Mouse (Mus musculus): ENCODE results near the gene Sltm. TPM values are rescaled to one million over a fixed set of nuclear protein-coding genes. Genes with fewer than 3 reads are reported as not detected.

Gene Sltm
- total and polyA plus RNA-seq, 3 experiments: 37.6 to 94.5 (median 42.4) TPM

DNA sequence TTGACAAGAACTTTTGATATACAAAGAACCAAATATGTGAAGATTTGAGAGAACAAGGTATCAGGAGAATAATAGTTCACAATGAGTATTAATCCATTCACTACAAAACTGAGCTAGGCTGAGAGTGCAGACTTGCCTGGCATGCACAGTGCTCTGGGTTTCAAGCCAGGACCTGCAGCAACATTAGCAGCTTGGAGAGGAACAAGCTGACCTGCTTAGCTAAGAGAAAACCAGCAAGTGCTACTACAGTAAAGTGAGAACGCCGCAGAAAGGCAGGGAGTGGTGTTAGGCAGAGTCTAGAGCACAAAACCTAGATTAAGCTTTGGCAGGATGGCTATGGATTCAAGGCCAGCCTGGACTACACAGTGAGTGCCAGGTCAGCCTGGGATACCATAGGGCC, 87.2 kb downstream of the Sltm start:
- Histone ChIP-seq H3K36me3 (replicated peaks in 1 of 2; ENCODE audit: control insufficient read depth in 1 of 2, insufficient read depth in 1 of 2, low read length in 1 of 2) (peaks cover 0 to 22% of the 10 kb centered on the region in 2 experiments), H3K4me2 (ENCODE audit: insufficient read depth, low read depth, poor library complexity, severe bottlenecking) (no peak overlapping the region), H3K9me3 (replicated peaks; ENCODE audit: low read length) (no peaks in the 10 kb centered on the region), H3K79me2 (replicated peaks; ENCODE audit: control insufficient read depth, extremely low read depth, insufficient read depth, poor library complexity, severe bottlenecking) (no peaks in the 10 kb centered on the region), H3K4me1 (ENCODE audit: control insufficient read depth in 1 of 2, insufficient read depth in 2 of 2) (peaks cover 0 to 44% of the 10 kb centered on the region in 2 experiments; a peak in 2 of 4 replicates), H3K9ac (ENCODE audit: insufficient read depth, low read depth) (no peak overlapping the region), H3K27me3 (replicated peaks) (no peaks in the 10 kb centered on the region), H3K4me3 (replicated peaks in 1 of 3; ENCODE audit: low read depth in 2 of 3, low read length in 2 of 3, poor library complexity in 1 of 3) (no peak overlapping the region), H3K27ac (ENCODE audit: insufficient read depth, low read depth) (no peak overlapping the region)
- dilution Hi-C loops (cut with MboI; ENCODE audit: extremely low pct_ligation_motif_present, extremely low pct_unique_long_range_greater_than_20kb, low sequenced_read_pairs) (no loop called here), in situ Hi-C loops (cut with MboI; ENCODE audit: low pct_ligation_motif_present, low pct_unique_long_range_greater_than_20kb, low sequenced_read_pairs) (no loop called here)
- TF ChIP-seq HCFC1 (IDR thresholded peaks at IDR 0.05; ENCODE audit: low read depth, low read length) (no peak), USF1 (IDR thresholded peaks at IDR 0.05; ENCODE audit: low read depth, low read length) (no peak), ZKSCAN1 (IDR thresholded peaks at IDR 0.05; ENCODE audit: borderline replicate concordance, low read depth, low read length) (no peak), CTCF (conservative IDR thresholded peaks at IDR 0.05 in 1 of 2, IDR thresholded peaks at IDR 0.05 in 1 of 2; ENCODE audit: low read depth in 2 of 2, low read length in 2 of 2) (no peak), RAD21 (IDR thresholded peaks at IDR 0.05; ENCODE audit: low read depth, low read length) (no peak)
- DNase-seq (ENCODE audit: extremely low read depth): no peak

DNA sequence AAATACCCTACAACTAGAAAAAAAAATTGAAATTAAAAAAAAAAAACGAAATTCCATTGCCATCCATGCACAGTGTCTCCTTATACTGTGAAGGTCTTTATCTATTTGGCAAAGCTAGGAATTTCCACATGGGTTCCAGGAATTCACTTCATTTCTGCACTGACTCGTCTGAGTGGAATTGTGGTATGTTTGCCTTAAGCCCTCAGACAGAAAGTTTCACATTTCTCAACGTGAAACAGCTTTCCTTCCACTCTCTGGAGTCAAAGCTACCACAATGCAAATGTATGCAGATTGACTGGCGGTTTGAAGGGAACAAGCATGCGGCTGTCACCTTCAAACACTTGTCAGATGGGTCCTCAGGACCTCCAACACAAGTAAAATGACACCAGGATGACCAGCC, 89.1 kb downstream of the Sltm start:
- Histone ChIP-seq H3K9ac (ENCODE audit: insufficient read depth, low read depth) (no peak overlapping the region), H3K79me2 (replicated peaks; ENCODE audit: control insufficient read depth, extremely low read depth, insufficient read depth, poor library complexity, severe bottlenecking) (no peaks in the 10 kb centered on the region), H3K27ac (ENCODE audit: insufficient read depth, low read depth) (no peak overlapping the region), H3K27me3 (replicated peaks) (no peaks in the 10 kb centered on the region), H3K4me1 (ENCODE audit: control insufficient read depth in 1 of 2, insufficient read depth in 2 of 2) (peaks cover 0 to 32% of the 10 kb centered on the region in 2 experiments; a peak in 2 of 4 replicates), H3K36me3 (replicated peaks in 1 of 2; ENCODE audit: control insufficient read depth in 1 of 2, insufficient read depth in 1 of 2, low read length in 1 of 2) (peaks cover 0 to 14% of the 10 kb centered on the region in 2 experiments), H3K4me2 (ENCODE audit: insufficient read depth, low read depth, poor library complexity, severe bottlenecking) (peak overlapping the region; percentile 60; the same call in 1 of the 2 replicates), H3K4me3 (replicated peaks in 1 of 3; ENCODE audit: low read depth in 2 of 3, low read length in 2 of 3, poor library complexity in 1 of 3) (no peak overlapping the region), H3K9me3 (replicated peaks; ENCODE audit: low read length) (no peaks in the 10 kb centered on the region)
- peak; percentile 79 for DNase-seq (ENCODE audit: extremely low read depth)
- dilution Hi-C loops (cut with MboI; ENCODE audit: extremely low pct_ligation_motif_present, extremely low pct_unique_long_range_greater_than_20kb, low sequenced_read_pairs) (no loop called here), in situ Hi-C loops (cut with MboI; ENCODE audit: low pct_ligation_motif_present, low pct_unique_long_range_greater_than_20kb, low sequenced_read_pairs) (no loop called here)
- peak; percentile 88 for TF ChIP-seq MAX (IDR thresholded peaks at IDR 0.05; ENCODE audit: low read length)
- TF ChIP-seq MYC (IDR thresholded peaks at IDR 0.05; ENCODE audit: low read depth, low read length): peak; percentile 90
- no peak for TF ChIP-seq PAX5 (IDR thresholded peaks at IDR 0.05; ENCODE audit: low read length)
- TF ChIP-seq RCOR1 (conservative IDR thresholded peaks at IDR 0.05; ENCODE audit: low read depth, low read length): no peak
- TF ChIP-seq GABPA (IDR thresholded peaks at IDR 0.05; ENCODE audit: insufficient replicate concordance, low read depth, low read length): no peak
- TF ChIP-seq ELF1 (IDR thresholded peaks at IDR 0.05; ENCODE audit: low read depth, low read length): no peak
- no peak for TF ChIP-seq RAD21 (IDR thresholded peaks at IDR 0.05; ENCODE audit: low read depth, low read length)
- no peak for TF ChIP-seq ZC3H11A (IDR thresholded peaks at IDR 0.05; ENCODE audit: low read depth, low read length)
- no peak for TF ChIP-seq HCFC1 (IDR thresholded peaks at IDR 0.05; ENCODE audit: low read depth, low read length)
- peak; percentile 92 for TF ChIP-seq MXI1 (IDR thresholded peaks at IDR 0.05; ENCODE audit: low read depth, low read length)
- no peak for TF ChIP-seq JUN (IDR thresholded peaks at IDR 0.05; ENCODE audit: insufficient read depth, low read depth, low read length)
- TF ChIP-seq MAFK (IDR thresholded peaks at IDR 0.05; ENCODE audit: insufficient replicate concordance, low read length): 0 out of 2 replicates have a peak, but pooled peaks have one; percentile 11
- TF ChIP-seq IRF4 (IDR thresholded peaks at IDR 0.05; ENCODE audit: low read depth, low read length): peak; percentile 77
- TF ChIP-seq ZNF384 (IDR thresholded peaks at IDR 0.05; ENCODE audit: low read depth, low read length): peak; percentile 64
- peak; percentile 77 for TF ChIP-seq SIN3A (IDR thresholded peaks at IDR 0.05; ENCODE audit: low read length)
- 0 out of 2 replicates have a peak, but pooled peaks have one; percentile 39 for TF ChIP-seq MAZ (IDR thresholded peaks at IDR 0.05; ENCODE audit: low read depth, low read length)
- peak; percentile 82 for TF ChIP-seq EP300 (IDR thresholded peaks at IDR 0.05; ENCODE audit: low read length)
- peak; percentile 58; the same call in 1 of the 2 replicates for TF ChIP-seq JUND (conservative IDR thresholded peaks at IDR 0.05; ENCODE audit: low read depth, low read length)
- no peak for TF ChIP-seq ZKSCAN1 (IDR thresholded peaks at IDR 0.05; ENCODE audit: borderline replicate concordance, low read depth, low read length)
- TF ChIP-seq UBTF (IDR thresholded peaks at IDR 0.05; ENCODE audit: low read depth, low read length): no peak
- TF ChIP-seq NELFE (IDR thresholded peaks at IDR 0.05; ENCODE audit: low read depth, low read length): no peak
- no peak for TF ChIP-seq POLR2A (IDR thresholded peaks at IDR 0.05; ENCODE audit: low read depth, low read length)
- TF ChIP-seq USF1 (IDR thresholded peaks at IDR 0.05; ENCODE audit: low read depth, low read length): no peak
- TF ChIP-seq KAT2A (IDR thresholded peaks at IDR 0.05; ENCODE audit: insufficient replicate concordance, low read length): no peak
- TF ChIP-seq NRF1 (IDR thresholded peaks at IDR 0.05; ENCODE audit: low read depth, low read length): no peak
- TF ChIP-seq TBP (conservative IDR thresholded peaks at IDR 0.05; ENCODE audit: low read depth, low read length): no peak
- no peak for TF ChIP-seq CHD2 (IDR thresholded peaks at IDR 0.05; ENCODE audit: low read length)
- no peak for TF ChIP-seq ZMIZ1 (IDR thresholded peaks at IDR 0.05; ENCODE audit: low read depth, low read length)
- 0 out of 2 replicates have a peak, but pooled peaks have one; percentile 28 for TF ChIP-seq TCF12 (IDR thresholded peaks at IDR 0.05; ENCODE audit: low read depth, low read length)
- no peak for TF ChIP-seq CTCF (conservative IDR thresholded peaks at IDR 0.05 in 1 of 2, IDR thresholded peaks at IDR 0.05 in 1 of 2; ENCODE audit: low read depth in 2 of 2, low read length in 2 of 2)
- TF ChIP-seq SMC3 (IDR thresholded peaks at IDR 0.05; ENCODE audit: low read depth, low read length): no peak
- TF ChIP-seq POLR2AphosphoS2 (IDR thresholded peaks at IDR 0.05; ENCODE audit: low read depth, low read length): no peak
- no peak for TF ChIP-seq CHD1 (IDR thresholded peaks at IDR 0.05; ENCODE audit: low read depth, low read length)

Measured in CH12.LX (cell line).